Mouse (Mus musculus) midbrain, embryonic 15.5 days (tissue): ENCODE measurements at regions not wholly inside any gene's neighbourhood (a gene's known extent, or its start where the extent isn't known, plus 50 kb on each side); places are given as distances from the start of the nearest gene placed in this dataset.

Experiments used
- ATAC-seq: fragments of 200-750 bp; cut with Nextera tagmentation; replicated peaks from 2 replicates; pipeline ENCODE4 v1.8.0; 2017; ENCODE audit warnings: moderate TSS enrichment
- H3K27ac ChIP-seq: fragments of 300-500 bp; sonication (generic); 2 replicates; pipeline ENCODE4 v1.5.1; 2015; ENCODE audit warnings: mild to moderate bottlenecking, inconsistent platforms
- H3K27me3 ChIP-seq: fragments of 300-500 bp; sonication (generic); replicated peaks from 2 replicates; pipeline ENCODE4 v1.6.1; 2015; ENCODE audit warnings: inconsistent platforms
- H3K36me3 ChIP-seq: fragments of 300-500 bp; sonication (generic); replicated peaks from 2 replicates; pipeline ENCODE4 v1.6.1; 2015; ENCODE audit warnings: inconsistent platforms
- H3K4me1 ChIP-seq: fragments of 300-500 bp; sonication (generic); 2 replicates; pipeline ENCODE4 v1.6.1; 2015; ENCODE audit warnings: inconsistent platforms
- H3K4me2 ChIP-seq: fragments of 300-500 bp; sonication (generic); 2 replicates; pipeline ENCODE4 v1.6.1; 2015; ENCODE audit warnings: inconsistent platforms, mild to moderate bottlenecking, moderate library complexity
- H3K4me3 ChIP-seq: fragments of 300-500 bp; sonication (generic); 2 replicates; pipeline ENCODE4 v1.5.1; 2015; ENCODE audit warnings: mild to moderate bottlenecking, inconsistent platforms
- H3K9ac ChIP-seq: fragments of 300-500 bp; sonication (generic); 2 replicates; pipeline ENCODE4 v1.6.1; 2015; ENCODE audit warnings: mild to moderate bottlenecking, inconsistent platforms
- H3K9me3 ChIP-seq: fragments of 300-500 bp; sonication (generic); 2 replicates; pipeline ENCODE4 v1.6.1; 2016; ENCODE audit warnings: inconsistent platforms
- WGBS: fragments of 180-500 bp; shearing (Covaris S2); methylation state at CpG from one replicate; pipeline ENCODE4 v1.1.7; 2015; ENCODE audit warnings: mixed read lengths; 5-methylcytosine and 5-hydroxymethylcytosine counted together

DNA sequence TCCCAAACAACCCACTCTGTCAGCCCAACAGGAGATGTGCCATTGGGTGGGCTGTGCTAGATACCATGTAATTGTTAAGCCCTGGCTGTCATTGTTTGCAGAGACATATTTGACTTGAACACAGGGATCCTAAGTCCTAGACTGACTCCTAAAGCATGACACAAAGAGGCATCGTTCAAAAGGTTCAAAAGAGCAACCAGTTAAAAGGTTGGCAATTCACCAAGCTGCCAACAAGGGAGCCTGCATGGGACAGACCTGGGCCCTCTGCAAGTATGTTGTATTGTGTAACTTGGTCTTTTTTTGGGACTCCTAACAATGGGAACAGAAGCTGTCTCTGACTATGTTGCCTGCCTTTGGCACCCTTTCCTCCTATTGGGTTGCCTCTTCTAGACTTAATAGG is 139.4 kb upstream of the Klf3 start:
- 55% methylated on average over 1 of the region's 1 CpGs for WGBS
- Histone ChIP-seq H3K4me2 (no peak overlapping the region), H3K27ac (no peak overlapping the region), H3K36me3 (no peaks in the 10 kb centered on the region), H3K9ac (no peak overlapping the region), H3K9me3 (no peaks in the 10 kb centered on the region), H3K4me1 (no peaks in the 10 kb centered on the region), H3K27me3 (no peaks in the 10 kb centered on the region), H3K4me3 (no peak overlapping the region)
- ATAC-seq: no peak

DNA sequence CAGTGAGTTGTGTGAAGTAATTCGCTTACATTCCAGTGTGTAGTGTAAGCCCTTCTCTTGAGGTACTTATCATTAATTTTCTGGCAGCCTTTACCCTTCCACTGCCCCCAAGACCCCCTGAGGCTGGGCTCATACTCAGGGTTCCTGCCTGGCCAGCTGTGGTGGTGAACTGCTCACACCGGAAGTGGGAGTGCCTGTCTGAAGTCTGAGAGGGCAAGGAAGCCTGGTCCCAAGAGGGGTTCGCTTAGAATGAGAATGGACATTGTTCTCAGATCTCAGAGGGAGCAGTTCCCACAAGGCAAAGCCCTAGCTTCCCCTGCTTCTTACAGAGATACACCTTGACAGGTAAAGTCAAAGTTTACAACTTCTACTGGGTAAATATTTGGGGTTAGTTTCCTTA is 138.1 kb upstream of the Klf3 start:
- Histone ChIP-seq H3K4me1 (no peaks in the 10 kb centered on the region), H3K4me3 (no peak overlapping the region), H3K9ac (no peak overlapping the region), H3K36me3 (no peaks in the 10 kb centered on the region), H3K27ac (no peak overlapping the region), H3K4me2 (no peak overlapping the region), H3K27me3 (no peaks in the 10 kb centered on the region), H3K9me3 (no peaks in the 10 kb centered on the region)
- 80% methylated on average over 3 of the region's 3 CpGs for WGBS
- ATAC-seq: no peak

DNA sequence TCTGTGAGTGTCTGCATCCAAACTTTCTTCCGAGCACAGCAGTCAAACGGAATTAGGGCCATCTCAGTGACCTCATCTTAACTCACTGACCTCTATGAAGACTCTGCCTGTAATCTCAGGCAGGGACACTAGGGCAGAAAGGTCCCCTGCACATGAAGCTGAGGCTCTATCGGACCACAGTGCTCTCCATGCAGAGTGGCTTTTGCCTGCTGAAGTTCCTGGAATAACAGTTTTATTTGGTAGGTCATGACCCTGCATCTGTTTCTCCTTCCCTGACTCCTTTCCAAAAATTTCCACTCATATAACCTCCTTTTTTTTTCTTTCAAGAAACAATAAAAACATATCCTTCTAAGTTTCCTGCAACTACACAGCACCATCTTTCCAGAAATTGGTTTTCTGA is 136.9 kb upstream of the Klf3 start:
- no peak overlapping the region for H3K4me3 ChIP-seq
- no peaks in the 10 kb centered on the region for H3K9me3 ChIP-seq
- H3K4me1 ChIP-seq: no peaks in the 10 kb centered on the region
- no peak for ATAC-seq
- H3K9ac ChIP-seq: no peak overlapping the region
- no peak overlapping the region for H3K27ac ChIP-seq
- no peaks in the 10 kb centered on the region for H3K27me3 ChIP-seq
- H3K4me2 ChIP-seq: no peak overlapping the region
- no peaks in the 10 kb centered on the region for H3K36me3 ChIP-seq
- 76% methylated on average over 3 of the region's 3 CpGs for WGBS

DNA sequence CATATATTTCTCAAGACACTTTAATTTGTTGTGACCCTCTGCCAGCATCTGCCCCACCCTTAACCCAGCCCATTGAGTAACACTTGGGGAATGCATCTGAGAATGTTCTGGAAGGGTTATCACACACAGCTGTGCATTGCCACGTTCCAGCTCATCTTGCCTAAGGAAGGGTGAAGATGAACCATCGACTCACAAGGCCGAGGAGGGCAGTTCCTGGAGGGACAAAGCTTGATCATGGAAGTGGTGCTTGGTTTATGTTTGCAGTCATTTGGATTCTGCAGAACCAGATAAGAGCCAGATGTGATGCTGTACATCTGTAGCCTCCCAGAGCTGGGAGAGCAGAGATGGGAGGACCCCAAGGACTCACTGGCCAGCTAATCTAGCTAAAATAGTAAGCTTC is 136.1 kb upstream of the Klf3 start:
- Histone ChIP-seq H3K27me3 (no peaks in the 10 kb centered on the region), H3K27ac (no peak overlapping the region), H3K4me1 (no peaks in the 10 kb centered on the region), H3K9ac (no peak overlapping the region), H3K36me3 (no peaks in the 10 kb centered on the region), H3K9me3 (no peaks in the 10 kb centered on the region), H3K4me3 (no peak overlapping the region), H3K4me2 (no peak overlapping the region)
- no peak for ATAC-seq
- WGBS: 89% methylated on average over 3 of the region's 3 CpGs

DNA sequence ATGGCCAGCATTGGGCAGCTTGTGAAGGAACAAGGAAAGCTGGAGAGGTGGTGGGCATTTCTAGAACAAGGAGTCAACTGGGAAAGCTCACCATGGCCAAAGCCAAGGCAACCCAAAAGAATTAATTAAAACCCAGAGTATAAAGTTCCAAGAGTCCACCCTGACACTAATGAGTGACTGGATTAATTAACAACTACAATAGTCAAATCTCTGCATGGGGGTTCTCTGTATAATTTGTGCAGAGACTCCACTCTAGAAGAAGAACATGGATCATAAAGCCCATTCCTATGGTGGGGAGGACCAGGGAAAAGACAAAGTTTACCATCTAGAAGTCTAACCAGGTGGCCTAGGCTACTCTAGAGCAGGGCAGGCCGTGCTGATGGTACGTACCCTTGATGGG is 129.3 kb upstream of the Klf3 start:
- H3K4me2 ChIP-seq: no peak overlapping the region
- H3K9ac ChIP-seq: no peak overlapping the region
- no peaks in the 10 kb centered on the region for H3K27me3 ChIP-seq
- H3K36me3 ChIP-seq: no peaks in the 10 kb centered on the region
- no peak for ATAC-seq
- WGBS: 85% methylated on average over 2 of the region's 2 CpGs
- no peaks in the 10 kb centered on the region for H3K9me3 ChIP-seq
- no peak overlapping the region for H3K27ac ChIP-seq
- no peaks in the 10 kb centered on the region for H3K4me1 ChIP-seq
- no peak overlapping the region for H3K4me3 ChIP-seq

DNA sequence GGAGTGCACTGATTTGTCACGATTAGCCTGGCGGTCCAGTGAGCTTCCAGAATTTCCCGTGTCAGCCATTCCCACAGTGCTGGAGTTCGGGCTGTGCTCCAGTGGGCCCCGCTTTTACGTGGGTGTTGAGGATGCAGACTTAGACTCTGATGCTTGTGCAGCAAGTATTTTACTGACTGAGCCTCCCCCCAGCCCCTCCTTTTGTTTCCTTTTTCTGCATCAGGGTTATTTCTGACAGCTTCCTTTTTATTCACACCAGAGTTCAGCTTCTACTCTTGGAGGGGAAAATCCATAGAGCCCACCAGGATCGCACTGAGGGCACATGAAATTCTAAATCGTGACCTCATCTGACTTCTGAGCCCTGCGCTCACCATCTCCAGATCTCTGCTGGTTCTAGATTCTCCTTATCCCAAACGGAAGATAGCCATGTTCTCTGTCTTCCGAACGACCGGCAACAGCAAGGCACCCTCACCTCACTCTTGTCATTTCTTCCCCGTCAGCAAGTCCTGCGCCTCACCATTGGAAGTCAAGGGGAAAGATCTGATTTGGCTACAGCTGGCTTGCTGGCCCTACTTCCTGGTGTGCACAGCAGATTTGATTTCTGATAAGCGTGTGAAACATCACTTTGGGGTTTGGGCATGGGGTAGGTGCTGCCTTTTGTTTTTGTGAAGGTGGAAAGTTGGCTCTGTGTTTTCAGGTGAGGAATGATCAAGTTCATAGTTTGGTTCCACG is 126.8 kb upstream of the Klf3 start:
- Histone ChIP-seq H3K27me3 (no peaks in the 10 kb centered on the region), H3K4me2 (no peak overlapping the region), H3K9me3 (no peaks in the 10 kb centered on the region), H3K27ac (no peak overlapping the region), H3K4me3 (no peak overlapping the region), H3K9ac (no peak overlapping the region), H3K36me3 (no peaks in the 10 kb centered on the region), H3K4me1 (no peaks in the 10 kb centered on the region)
- WGBS: 92% methylated on average over 17 of the region's 17 CpGs
- ATAC-seq: no peak

DNA sequence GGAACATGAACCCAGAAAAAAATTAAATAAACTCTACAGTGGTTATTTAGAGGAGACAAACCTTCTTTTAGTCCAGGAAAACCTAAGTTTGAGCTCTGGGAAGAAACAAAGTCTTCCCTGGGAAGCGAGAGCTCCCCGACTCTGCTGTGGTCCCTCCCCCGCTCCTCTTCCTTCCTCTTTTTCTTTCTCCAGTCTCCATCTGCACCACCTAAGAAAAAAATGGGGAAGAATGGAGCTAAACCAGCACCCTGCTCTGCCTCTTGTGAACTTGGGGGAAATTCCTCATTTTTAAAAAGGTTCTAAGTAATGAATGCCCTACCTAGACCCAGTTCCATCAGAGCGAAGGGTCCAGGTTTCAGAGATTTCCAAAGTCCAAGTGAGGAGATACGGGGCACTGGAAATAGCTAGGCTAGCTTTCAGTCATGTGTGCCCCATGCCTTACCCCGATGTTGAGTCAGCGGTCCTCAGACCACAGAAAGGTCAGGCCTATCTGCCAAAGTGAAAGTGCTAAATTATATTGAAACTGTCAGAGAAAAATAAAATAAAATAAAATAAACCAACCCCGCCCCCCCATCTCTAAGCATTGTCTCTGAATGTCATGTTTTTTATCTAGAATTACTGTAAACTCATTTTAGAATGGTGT is 126.1 kb upstream of the Klf3 start:
- Histone ChIP-seq H3K9me3 (no peaks in the 10 kb centered on the region), H3K4me1 (no peaks in the 10 kb centered on the region), H3K9ac (no peak overlapping the region), H3K36me3 (no peaks in the 10 kb centered on the region), H3K4me2 (no peak overlapping the region), H3K4me3 (no peak overlapping the region), H3K27ac (no peak overlapping the region), H3K27me3 (no peaks in the 10 kb centered on the region)
- no peak for ATAC-seq
- 91% methylated on average over 8 of the region's 8 CpGs for WGBS

DNA sequence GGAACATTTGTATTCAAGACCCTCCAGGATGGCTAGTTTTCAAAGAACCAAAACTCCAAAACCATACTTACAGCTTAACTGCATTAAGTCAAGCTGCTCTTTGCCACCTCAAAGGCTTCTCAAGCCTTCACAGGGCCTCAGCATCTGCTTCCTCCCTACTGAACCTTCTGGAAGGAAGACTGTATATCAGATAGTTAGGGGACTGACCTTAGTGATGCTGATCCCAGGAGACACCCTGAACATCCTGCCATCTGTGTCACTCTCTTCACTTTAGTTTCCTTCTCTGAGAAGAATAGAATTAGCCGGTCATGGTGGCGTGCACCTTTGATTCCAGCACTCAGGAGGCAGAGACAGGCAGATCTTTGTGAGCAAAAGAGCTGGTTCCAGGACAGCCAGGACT is 124.5 kb upstream of the Klf3 start:
- Histone ChIP-seq H3K4me3 (no peak overlapping the region), H3K27ac (no peak overlapping the region), H3K36me3 (no peaks in the 10 kb centered on the region), H3K9me3 (no peaks in the 10 kb centered on the region), H3K4me1 (no peaks in the 10 kb centered on the region), H3K9ac (no peak overlapping the region), H3K27me3 (no peaks in the 10 kb centered on the region), H3K4me2 (no peak overlapping the region)
- WGBS: 94% methylated on average over 2 of the region's 2 CpGs
- no peak for ATAC-seq

DNA sequence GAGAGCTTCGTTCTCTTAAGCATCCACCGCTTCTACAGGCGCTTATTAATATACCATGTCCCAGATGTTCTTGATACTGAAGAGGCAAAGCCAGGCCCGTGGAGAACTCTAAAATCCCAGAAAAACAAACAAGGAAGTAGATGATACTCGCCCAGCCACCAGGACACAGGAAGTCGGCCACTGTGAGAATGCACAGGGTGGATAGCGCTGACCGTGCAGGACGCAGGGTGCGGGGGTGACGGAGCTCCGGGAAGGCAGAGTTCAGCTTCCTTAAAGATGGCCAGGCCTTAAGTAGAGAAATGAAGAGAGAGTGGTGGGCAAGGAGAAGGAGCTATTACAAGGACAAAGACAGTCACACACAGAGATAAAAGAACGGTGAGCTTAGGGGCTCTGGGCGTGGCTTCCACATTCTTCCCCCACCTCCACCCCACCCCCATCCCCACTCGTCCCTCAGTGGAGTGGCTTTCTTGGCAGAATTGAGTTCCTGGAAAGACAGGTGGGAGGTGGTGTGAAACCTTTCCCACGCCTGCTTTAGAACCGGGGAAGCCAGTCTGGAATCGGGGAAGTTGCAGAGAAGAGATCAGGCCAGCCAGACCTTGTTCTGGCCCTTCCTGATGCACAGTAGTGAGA is 123.1 kb upstream of the Klf3 start:
- Histone ChIP-seq H3K9ac (no peak overlapping the region), H3K9me3 (no peaks in the 10 kb centered on the region), H3K4me2 (no peak overlapping the region), H3K36me3 (no peaks in the 10 kb centered on the region), H3K27me3 (no peaks in the 10 kb centered on the region), H3K4me3 (no peak overlapping the region), H3K27ac (no peak overlapping the region), H3K4me1 (no peaks in the 10 kb centered on the region)
- ATAC-seq: no peak
- 82% methylated on average over 18 of the region's 18 CpGs for WGBS

DNA sequence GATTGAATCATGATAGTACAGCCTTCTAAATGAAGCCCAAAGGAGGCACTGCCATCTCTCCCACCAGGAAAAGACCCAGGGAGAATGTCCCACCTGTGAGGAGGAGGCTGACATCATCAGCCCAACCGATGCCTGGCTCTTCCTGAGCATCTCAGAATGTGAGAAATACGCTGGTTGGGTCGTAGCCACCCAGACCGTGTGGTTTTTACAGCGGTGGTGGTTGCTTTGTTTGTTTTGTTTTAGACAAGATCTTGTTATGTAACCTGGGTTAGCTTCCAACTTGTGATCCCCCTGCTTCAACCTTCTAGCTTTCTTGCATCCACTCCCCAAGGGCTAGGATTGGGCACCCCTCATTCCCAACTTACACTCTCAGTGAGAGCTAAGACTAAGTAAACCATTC is 122.0 kb upstream of the Klf3 start:
- Histone ChIP-seq H3K27me3 (no peaks in the 10 kb centered on the region), H3K4me1 (no peaks in the 10 kb centered on the region), H3K36me3 (no peaks in the 10 kb centered on the region), H3K9ac (no peak overlapping the region), H3K4me2 (no peak overlapping the region), H3K4me3 (no peak overlapping the region), H3K27ac (no peak overlapping the region), H3K9me3 (no peaks in the 10 kb centered on the region)
- no peak for ATAC-seq
- 86% methylated on average over 5 of the region's 5 CpGs for WGBS

DNA sequence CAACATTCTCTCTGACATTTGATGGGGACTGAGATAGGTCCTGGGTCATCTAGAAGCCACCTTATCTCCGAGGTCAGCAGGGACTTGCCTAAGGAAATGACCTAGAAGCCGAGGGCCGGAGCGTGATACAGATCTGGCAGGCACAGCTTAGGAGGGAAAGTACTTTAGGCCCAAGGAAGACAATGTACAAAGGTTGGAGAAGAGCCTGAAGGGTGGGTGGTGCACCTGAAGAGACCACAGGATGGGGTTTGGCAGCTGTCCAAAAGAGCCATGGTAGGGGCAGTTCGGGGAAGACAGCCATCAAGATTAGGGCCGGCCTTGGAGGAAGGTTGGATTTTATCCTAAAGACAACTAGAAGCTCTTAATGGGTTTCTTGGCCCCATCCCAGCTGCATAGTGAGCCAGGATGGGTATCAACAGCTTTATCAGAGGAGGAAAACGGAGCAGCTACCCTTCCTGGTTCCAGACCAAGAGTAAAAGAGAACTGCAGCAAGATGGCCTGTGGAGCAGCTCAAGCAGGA is 120.8 kb upstream of the Klf3 start:
- ATAC-seq: no peak
- Histone ChIP-seq H3K27me3 (no peaks in the 10 kb centered on the region), H3K4me3 (no peak overlapping the region), H3K4me1 (no peaks in the 10 kb centered on the region), H3K27ac (no peak overlapping the region), H3K9me3 (no peaks in the 10 kb centered on the region), H3K4me2 (no peak overlapping the region), H3K9ac (no peak overlapping the region), H3K36me3 (no peaks in the 10 kb centered on the region)
- 90% methylated on average over 7 of the region's 7 CpGs for WGBS

DNA sequence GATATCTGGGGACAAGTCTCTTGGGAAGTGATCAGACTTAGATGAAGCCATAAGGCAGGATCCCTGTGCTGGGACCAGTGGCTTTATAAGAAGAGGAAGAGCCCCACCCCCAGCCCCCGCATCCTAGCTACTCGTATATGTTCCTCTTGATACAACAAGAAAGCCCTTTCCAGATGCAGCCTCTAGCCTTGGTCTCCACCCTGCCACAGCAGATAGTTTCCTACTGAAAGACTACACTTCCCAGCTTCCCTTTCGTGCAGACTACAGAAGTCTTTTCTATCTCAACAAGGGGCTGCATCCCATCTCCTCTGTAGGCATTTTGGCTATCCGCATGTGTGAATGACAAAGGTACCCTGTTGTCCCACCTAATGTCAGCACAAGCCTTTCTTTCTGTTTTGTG is 119.8 kb upstream of the Klf3 start:
- WGBS: 92% methylated on average over 4 of the region's 4 CpGs
- ATAC-seq: no peak
- H3K9ac ChIP-seq: no peak overlapping the region
- H3K9me3 ChIP-seq: no peaks in the 10 kb centered on the region
- H3K27ac ChIP-seq: no peak overlapping the region
- no peaks in the 10 kb centered on the region for H3K4me1 ChIP-seq
- H3K4me2 ChIP-seq: no peak overlapping the region
- no peaks in the 10 kb centered on the region for H3K27me3 ChIP-seq
- H3K4me3 ChIP-seq: no peak overlapping the region
- no peaks in the 10 kb centered on the region for H3K36me3 ChIP-seq

DNA sequence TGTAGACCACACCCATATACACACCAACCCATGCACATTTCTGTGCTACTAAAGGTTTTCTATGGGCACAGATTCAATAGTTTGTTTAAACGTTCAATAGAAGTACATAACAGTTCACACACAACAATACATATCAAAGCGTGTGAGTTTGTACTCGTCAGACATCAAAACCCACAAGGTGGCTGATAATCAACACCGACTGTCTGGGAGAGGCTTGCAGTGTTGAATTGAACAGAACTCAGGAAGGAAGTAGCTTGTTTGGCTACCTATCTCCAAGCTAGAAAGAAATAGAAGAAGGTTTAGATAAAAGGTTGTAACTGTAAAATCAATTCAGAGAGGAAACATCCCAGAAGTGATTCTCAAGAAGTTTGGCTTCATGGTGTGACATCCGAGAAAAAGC is 118.9 kb upstream of the Klf3 start:
- WGBS: 92% methylated on average over 5 of the region's 5 CpGs
- no peak for ATAC-seq

More for the DNA sequence above, 118.9 kb upstream of the Klf3 start:
- H3K4me2 ChIP-seq: no peak overlapping the region
- no peaks in the 10 kb centered on the region for H3K27me3 ChIP-seq
- H3K9ac ChIP-seq: no peak overlapping the region
- H3K9me3 ChIP-seq: no peaks in the 10 kb centered on the region
- H3K36me3 ChIP-seq: no peaks in the 10 kb centered on the region
- no peak overlapping the region for H3K27ac ChIP-seq
- H3K4me1 ChIP-seq: no peaks in the 10 kb centered on the region
- no peak overlapping the region for H3K4me3 ChIP-seq
